Mouse (Mus musculus): Measurements from ENCODE around the gene 1700021F05Rik. TPM values are rescaled to one million over a fixed set of nuclear protein-coding genes. Genes with fewer than 3 reads are reported as not detected.

1700021F05Rik gene
- polyA plus RNA-seq, 1 experiment from 2014 or later = 69.5 TPM

- H3K9me3 ChIP-seq (replicated peaks) = no peaks in the 10 kb centered on the region
- no peak overlapping the region for H3K27ac ChIP-seq (replicated peaks)
- H3K36me3 ChIP-seq = peaks cover 8% of the 10 kb centered on the region
- no peaks in the 10 kb centered on the region for H3K27me3 ChIP-seq (replicated peaks)
- no peak overlapping the region for H3K4me2 ChIP-seq
- no peaks in the 10 kb centered on the region for H3K4me1 ChIP-seq
- no peak overlapping the region for H3K4me3 ChIP-seq (replicated peaks)
- WGBS = 56% methylated on average over 1 of the region's 1 CpGs
- no peak overlapping the region for H3K9ac ChIP-seq (replicated peaks)
- ATAC-seq (ENCODE audit: low FRiP score) = no peak
These were observed 36.5 kb downstream of the 1700021F05Rik start for GRCm38 (mm10) chr10:43504291-43504690.

DNA sequence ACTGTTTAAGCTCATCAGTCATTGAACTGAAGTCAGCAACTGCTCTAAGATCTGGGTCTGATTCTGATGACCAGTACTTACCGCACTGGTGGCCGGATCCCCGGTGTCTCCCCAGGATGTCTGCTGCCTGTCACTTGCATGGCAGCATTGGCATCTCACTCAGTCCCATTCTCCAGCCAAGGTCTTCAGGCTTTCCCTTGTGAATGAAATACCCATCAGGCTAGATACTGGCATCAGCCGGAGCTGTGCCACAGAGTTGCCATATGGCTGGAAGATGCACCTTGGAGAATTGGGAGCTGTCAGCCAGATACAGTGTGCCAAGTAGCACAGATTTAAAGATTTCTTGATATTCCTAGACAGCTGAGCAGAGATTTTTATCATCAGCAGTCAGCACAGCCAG, 38.2 kb downstream of the 1700021F05Rik start:
- 88% methylated on average over 4 of the region's 4 CpGs for WGBS
- Histone ChIP-seq H3K4me3 (replicated peaks) (no peak overlapping the region), H3K27me3 (replicated peaks) (no peaks in the 10 kb centered on the region), H3K36me3 (peaks cover 18% of the 10 kb centered on the region), H3K27ac (replicated peaks) (no peak overlapping the region), H3K9me3 (replicated peaks) (no peaks in the 10 kb centered on the region), H3K4me1 (no peaks in the 10 kb centered on the region), H3K9ac (replicated peaks) (no peak overlapping the region), H3K4me2 (no peak overlapping the region)
- no peak for ATAC-seq (ENCODE audit: low FRiP score)

DNA sequence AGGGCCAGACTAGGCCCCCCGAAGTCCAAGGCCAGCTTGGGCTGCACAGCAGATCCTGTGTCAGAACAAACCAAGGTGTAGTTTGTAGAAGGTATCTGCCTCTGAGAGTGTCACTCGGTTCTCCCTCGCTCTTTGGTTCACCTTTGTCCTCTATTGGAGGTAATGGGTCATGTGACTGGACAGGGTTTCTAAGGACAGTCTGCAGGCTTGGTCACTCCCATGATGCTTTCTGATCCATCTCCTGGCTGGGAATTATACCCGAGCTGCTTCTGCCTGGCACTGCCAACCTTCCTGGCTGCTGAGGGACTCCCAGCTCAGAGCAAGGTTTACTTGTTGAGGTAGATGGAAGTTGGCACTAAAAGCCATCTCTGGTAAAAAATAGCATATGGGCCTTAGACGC, 49.9 kb downstream of the 1700021F05Rik start:
- peaks cover 15% of the 10 kb centered on the region for H3K36me3 ChIP-seq
- H3K9ac ChIP-seq (replicated peaks) = no peak overlapping the region
- ATAC-seq (ENCODE audit: low FRiP score) = no peak
- H3K27ac ChIP-seq (replicated peaks) = no peak overlapping the region
- no peaks in the 10 kb centered on the region for H3K27me3 ChIP-seq (replicated peaks)
- no peak overlapping the region for H3K4me3 ChIP-seq (replicated peaks)
- H3K4me2 ChIP-seq = no peak overlapping the region
- 85% methylated on average over 5 of the region's 5 CpGs for WGBS
- peaks cover 8% of the 10 kb centered on the region for H3K4me1 ChIP-seq
- no peaks in the 10 kb centered on the region for H3K9me3 ChIP-seq (replicated peaks)

DNA sequence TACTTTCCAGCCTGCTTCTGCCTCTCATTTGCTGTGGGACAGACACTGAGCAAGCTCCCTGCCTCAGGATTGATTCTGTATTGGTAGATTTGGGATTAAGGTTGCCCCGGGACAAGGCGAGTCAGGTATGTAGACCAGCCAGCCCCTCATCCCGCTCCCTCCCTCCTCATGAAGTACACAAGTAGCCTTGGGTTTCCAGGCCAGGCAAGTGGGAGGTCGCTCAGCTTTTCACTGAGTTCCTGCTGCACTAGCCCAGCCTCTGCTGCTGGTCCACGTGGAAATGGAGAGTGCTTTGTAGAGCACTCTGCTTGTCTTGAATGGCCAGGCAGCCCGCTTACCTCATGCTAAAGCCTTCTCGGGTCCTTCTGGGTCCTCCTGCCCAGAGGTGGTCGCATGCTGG, 50.8 kb downstream of the 1700021F05Rik start:
- 77% methylated on average over 8 of the region's 8 CpGs for WGBS
- no peak for ATAC-seq (ENCODE audit: low FRiP score)

DNA sequence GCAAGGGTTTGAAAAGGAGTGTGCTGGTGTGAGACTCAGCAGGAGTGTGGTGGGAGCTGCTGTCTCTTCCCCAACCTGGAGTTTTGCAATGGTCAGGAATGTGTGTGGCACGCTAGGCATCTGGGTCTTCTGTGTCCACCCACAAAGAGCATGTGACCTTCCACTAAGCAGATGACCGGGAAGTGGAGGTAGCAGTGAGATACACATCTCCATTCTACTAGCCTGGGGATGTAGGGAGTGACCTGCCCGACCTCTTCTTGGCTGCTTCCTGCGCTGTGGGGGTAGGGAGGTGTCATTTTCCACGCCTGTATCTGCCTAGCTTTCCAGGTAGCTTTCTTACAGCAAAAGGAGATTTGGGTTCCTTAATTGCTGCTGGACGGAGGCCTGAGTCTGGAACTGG, 51.2 kb downstream of the 1700021F05Rik start:
- Histone ChIP-seq H3K36me3 (0 out of 2 replicates have a peak, but pooled peaks cover 2% of the 10 kb centered on the region), H3K27ac (replicated peaks) (no peak overlapping the region), H3K4me3 (replicated peaks) (no peak overlapping the region), H3K4me2 (no peak overlapping the region), H3K9me3 (replicated peaks) (no peaks in the 10 kb centered on the region), H3K9ac (replicated peaks) (no peak overlapping the region), H3K27me3 (replicated peaks) (no peaks in the 10 kb centered on the region), H3K4me1 (peaks cover 8% of the 10 kb centered on the region)
- ATAC-seq (ENCODE audit: low FRiP score) = no peak
- WGBS = 78% methylated on average over 6 of the region's 6 CpGs

More for the DNA sequence above, 50.8 kb downstream of the 1700021F05Rik start:
- Histone ChIP-seq H3K27me3 (replicated peaks) (no peaks in the 10 kb centered on the region), H3K9ac (replicated peaks) (no peak overlapping the region), H3K4me2 (no peak overlapping the region), H3K4me1 (peaks cover 8% of the 10 kb centered on the region), H3K27ac (replicated peaks) (no peak overlapping the region), H3K9me3 (replicated peaks) (no peaks in the 10 kb centered on the region), H3K4me3 (replicated peaks) (no peak overlapping the region), H3K36me3 (peaks cover 7% of the 10 kb centered on the region)

DNA sequence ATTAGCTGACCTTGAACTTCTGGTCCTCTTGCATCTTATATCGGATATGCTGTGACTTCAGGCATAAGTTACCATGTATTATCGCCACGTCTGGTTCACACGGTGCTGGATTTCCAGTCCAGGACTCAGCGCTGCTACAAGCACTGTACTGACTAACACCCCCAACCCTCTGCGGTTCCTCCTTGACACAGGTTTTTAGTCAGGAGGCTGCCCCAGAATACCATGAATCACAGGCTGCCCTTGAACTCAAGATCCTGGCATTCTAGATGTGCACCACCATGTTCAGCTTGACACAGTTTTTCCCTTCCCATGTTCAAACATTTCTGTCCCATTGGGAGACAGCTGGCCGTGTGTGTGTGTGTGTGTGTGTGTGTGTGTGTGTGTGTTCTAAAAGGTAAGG, 51.7 kb downstream of the 1700021F05Rik start:
- Histone ChIP-seq H3K9ac (replicated peaks) (no peak overlapping the region), H3K36me3 (no peaks in the 10 kb centered on the region), H3K4me1 (peaks cover 8% of the 10 kb centered on the region), H3K4me3 (replicated peaks) (no peak overlapping the region), H3K9me3 (replicated peaks) (no peaks in the 10 kb centered on the region), H3K4me2 (no peak overlapping the region), H3K27me3 (replicated peaks) (no peaks in the 10 kb centered on the region), H3K27ac (replicated peaks) (no peak overlapping the region)
- no peak for ATAC-seq (ENCODE audit: low FRiP score)
- 92% methylated on average over 7 of the region's 7 CpGs for WGBS

DNA sequence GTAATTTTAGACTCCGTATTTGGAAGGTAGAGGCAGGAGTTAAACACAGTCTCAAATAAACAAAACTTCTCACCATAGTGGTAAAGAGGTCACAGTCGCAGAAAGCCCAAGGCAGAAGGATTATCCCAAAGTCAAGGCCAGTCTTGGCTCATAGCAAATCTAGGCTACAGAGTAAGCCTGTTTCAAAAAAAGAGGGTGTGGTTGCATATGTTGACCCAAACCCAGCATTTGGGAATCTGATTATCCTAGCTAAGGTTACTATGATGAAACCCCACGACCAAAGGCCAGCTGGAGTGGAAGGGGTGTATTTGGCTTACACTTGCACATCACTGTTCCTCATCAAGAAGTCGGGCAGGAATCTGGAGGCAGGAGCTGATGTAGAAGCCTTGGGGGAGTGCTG, 52.5 kb downstream of the 1700021F05Rik start:
- no peak overlapping the region for H3K9ac ChIP-seq (replicated peaks)
- H3K4me2 ChIP-seq = no peak overlapping the region
- H3K4me1 ChIP-seq = peaks cover 13% of the 10 kb centered on the region
- 84% methylated on average over 4 of the region's 4 CpGs for WGBS
- no peaks in the 10 kb centered on the region for H3K27me3 ChIP-seq (replicated peaks)
- no peak overlapping the region for H3K4me3 ChIP-seq (replicated peaks)
- ATAC-seq (ENCODE audit: low FRiP score) = no peak
- H3K9me3 ChIP-seq (replicated peaks) = no peaks in the 10 kb centered on the region
- H3K36me3 ChIP-seq = no peaks in the 10 kb centered on the region
- no peak overlapping the region for H3K27ac ChIP-seq (replicated peaks)

DNA sequence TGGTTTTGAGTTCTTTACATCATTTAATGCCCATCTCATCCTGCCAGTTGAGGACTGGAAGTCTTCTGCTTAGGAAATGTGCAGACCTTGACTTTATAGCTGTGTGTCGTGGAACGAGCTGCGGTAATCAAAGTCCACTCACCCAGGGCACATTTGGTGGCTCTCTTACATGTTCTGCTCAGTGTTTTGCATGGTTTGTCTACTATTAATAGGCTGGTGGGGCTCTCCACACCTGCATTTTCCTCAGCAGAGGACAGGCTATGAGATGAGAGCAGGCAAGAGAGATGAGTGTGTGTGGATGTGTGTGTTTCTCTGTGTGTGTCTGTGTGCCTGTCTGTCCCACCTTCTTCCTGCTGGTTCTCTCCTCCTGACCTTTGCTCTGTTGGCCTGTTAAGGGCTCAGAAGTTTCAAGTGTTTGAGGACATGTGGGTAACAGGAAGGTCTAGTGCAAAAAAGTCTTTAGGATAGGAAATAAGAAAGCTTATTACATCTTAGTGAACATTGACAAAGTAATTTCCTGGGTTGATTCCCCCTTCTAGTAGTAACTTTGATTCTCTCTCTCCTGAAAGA, 53.3 kb downstream of the 1700021F05Rik start:
- no peak overlapping the region for H3K9ac ChIP-seq (replicated peaks)
- H3K4me3 ChIP-seq (replicated peaks) = no peak overlapping the region
- H3K27ac ChIP-seq (replicated peaks) = no peak overlapping the region
- no peaks in the 10 kb centered on the region for H3K36me3 ChIP-seq
- H3K9me3 ChIP-seq (replicated peaks) = no peaks in the 10 kb centered on the region
- peaks cover 14% of the 10 kb centered on the region for H3K4me1 ChIP-seq
- H3K4me2 ChIP-seq = no peak overlapping the region
- H3K27me3 ChIP-seq (replicated peaks) = no peaks in the 10 kb centered on the region
- WGBS = 49% methylated on average over 3 of the region's 3 CpGs
- no peak for ATAC-seq (ENCODE audit: low FRiP score)

DNA sequence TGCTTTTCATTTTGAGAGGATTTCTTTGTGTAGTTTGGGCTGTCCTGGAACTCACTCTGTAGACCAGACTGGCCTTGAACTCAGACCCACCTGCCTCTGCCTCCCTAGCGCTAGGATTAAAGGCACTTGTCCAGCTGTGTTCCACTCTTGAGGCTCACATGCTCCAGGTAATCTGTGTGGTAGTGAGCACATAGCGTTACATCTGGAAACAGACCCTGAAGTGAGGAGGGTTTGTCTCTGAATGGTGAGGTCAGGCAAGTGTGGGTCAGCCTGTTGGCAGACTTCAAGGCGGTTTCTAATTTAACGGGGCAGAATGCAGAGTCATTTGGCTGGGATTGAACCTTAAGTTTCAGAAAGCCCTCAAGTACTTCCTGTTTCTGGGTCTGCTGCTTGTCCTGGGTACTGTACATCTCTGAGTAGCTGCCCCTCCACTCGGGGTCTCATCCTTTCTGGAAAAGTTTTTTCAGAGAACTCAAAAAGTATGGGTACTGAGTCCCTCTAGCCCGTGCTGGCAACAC, 55.0 kb downstream of the 1700021F05Rik start:
- H3K27me3 ChIP-seq (replicated peaks) = no peaks in the 10 kb centered on the region
- H3K4me2 ChIP-seq = no peak overlapping the region
- ATAC-seq (ENCODE audit: low FRiP score) = no peak

GRCm38 (mm10) chr10:43483426-43483995, 57.3 kb downstream of the 1700021F05Rik start:
- Histone ChIP-seq H3K36me3 (no peaks in the 10 kb centered on the region), H3K4me2 (no peak overlapping the region), H3K27me3 (replicated peaks) (no peaks in the 10 kb centered on the region), H3K4me1 (peaks cover 29% of the 10 kb centered on the region), H3K9me3 (replicated peaks) (no peaks in the 10 kb centered on the region), H3K4me3 (replicated peaks) (no peak overlapping the region), H3K27ac (replicated peaks) (peak overlapping the region; percentile 38; the same call in 1 of the 2 replicates), H3K9ac (replicated peaks) (no peak overlapping the region)
- 53% methylated on average over 9 of the region's 9 CpGs for WGBS
- no peak for ATAC-seq (ENCODE audit: low FRiP score)

More for the DNA sequence above, 55.0 kb downstream of the 1700021F05Rik start:
- Histone ChIP-seq H3K27ac (replicated peaks) (no peak overlapping the region), H3K9me3 (replicated peaks) (no peaks in the 10 kb centered on the region), H3K4me1 (peaks cover 22% of the 10 kb centered on the region), H3K36me3 (no peaks in the 10 kb centered on the region), H3K9ac (replicated peaks) (no peak overlapping the region), H3K4me3 (replicated peaks) (no peak overlapping the region)
- WGBS = 86% methylated on average over 6 of the region's 6 CpGs

DNA sequence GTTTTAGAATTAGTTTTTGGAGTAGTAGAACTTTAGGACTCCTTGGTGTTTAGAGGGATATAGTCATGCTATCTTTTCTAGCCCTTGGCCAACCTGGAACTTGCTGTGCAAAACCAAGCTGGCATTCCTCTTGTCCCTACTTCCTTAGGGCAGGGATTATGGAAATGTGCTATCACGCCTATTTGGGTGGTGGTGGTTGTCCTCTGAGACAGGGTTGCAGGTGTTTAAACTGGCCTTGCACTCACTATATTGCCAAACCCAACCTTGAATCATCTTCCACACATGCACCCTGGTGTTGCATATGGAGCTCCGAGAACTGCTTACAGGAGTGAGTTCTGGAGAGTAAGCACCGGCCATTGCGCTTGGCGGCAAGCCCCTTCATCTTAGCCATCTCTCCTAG, 58.8 kb downstream of the 1700021F05Rik start:
- peaks cover 39% of the 10 kb centered on the region for H3K4me1 ChIP-seq
- H3K36me3 ChIP-seq = no peaks in the 10 kb centered on the region
- 87% methylated on average over 5 of the region's 5 CpGs for WGBS

DNA sequence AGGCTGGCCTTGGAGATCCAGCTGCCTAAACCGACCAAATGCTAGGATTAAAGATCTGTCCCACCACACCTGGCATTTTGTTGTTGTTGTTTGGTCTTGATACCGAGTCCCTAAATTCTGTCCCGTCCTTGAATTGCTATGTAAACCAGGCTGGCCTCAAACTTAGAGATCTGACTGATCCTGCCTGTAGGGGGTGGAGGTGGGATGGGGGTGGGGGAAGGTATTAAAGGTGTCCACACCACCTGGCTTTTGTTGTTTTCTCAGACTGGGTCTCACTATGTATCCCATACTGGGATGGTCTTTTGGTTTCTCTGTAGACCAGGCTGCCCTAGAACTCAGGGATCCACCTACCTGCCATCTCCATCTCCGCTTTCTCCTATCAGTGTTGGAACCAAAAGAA, 59.6 kb downstream of the 1700021F05Rik start:
- ATAC-seq (ENCODE audit: low FRiP score) = no peak
- 46% methylated on average over 4 of the region's 4 CpGs for WGBS
- no peaks in the 10 kb centered on the region for H3K9me3 ChIP-seq (replicated peaks)
- no peaks in the 10 kb centered on the region for H3K36me3 ChIP-seq
- H3K4me2 ChIP-seq = no peak overlapping the region
- no peak overlapping the region for H3K27ac ChIP-seq (replicated peaks)
- peaks cover 41% of the 10 kb centered on the region for H3K4me1 ChIP-seq
- H3K9ac ChIP-seq (replicated peaks) = no peak overlapping the region
- no peak overlapping the region for H3K4me3 ChIP-seq (replicated peaks)
- H3K27me3 ChIP-seq (replicated peaks) = no peaks in the 10 kb centered on the region

More for the DNA sequence above, 58.8 kb downstream of the 1700021F05Rik start:
- Histone ChIP-seq H3K9me3 (replicated peaks) (no peaks in the 10 kb centered on the region), H3K27me3 (replicated peaks) (no peaks in the 10 kb centered on the region), H3K27ac (replicated peaks) (no peak overlapping the region), H3K4me3 (replicated peaks) (no peak overlapping the region), H3K4me2 (no peak overlapping the region), H3K9ac (replicated peaks) (no peak overlapping the region)
- no peak for ATAC-seq (ENCODE audit: low FRiP score)
